ENCODE assay signal across 7 mouse cellular contexts in genomic region chr5:28317917-28318267, GRCm38 (mm10). TPM values are rescaled to one million over a fixed set of nuclear protein-coding genes. Genes with fewer than 3 reads are reported as not detected.
DNase-seq lines count a peak whose midpoint lies in the region; ATAC-seq and TF ChIP-seq lines count a peak whose summit lies in the region.

No protein-coding gene starts in this region.

- peaks cover 2% of the 10 kb centered on the region; the same call in 1 of the 2 replicates for H3K4me1 ChIP-seq in testis, adult 2 months (ENCODE audit: control insufficient read depth, insufficient read depth, low read length)
- H3K4me1 ChIP-seq in embryonic facial prominence, embryonic 10.5 days: peaks cover 19% of the 10 kb centered on the region
- H3K4me1 ChIP-seq in intestine, embryonic 14.5 days (replicated peaks; ENCODE audit: control insufficient read depth, insufficient read depth, low read length): peaks cover 5% of the 10 kb centered on the region
- H3K4me1 ChIP-seq in neural tube, embryonic 11.5 days (ENCODE audit: control insufficient read depth, insufficient read depth, low read length): peaks cover 11% of the 10 kb centered on the region; the same call in 1 of the 2 replicates

- peak overlapping the region; percentile 65; the same call in 1 of the 2 replicates for H3K4me3 ChIP-seq in testis, adult 2 months (ENCODE audit: control insufficient read depth, low read depth, low read length)
- H3K4me3 ChIP-seq in embryonic facial prominence, embryonic 10.5 days: peak overlapping the region; percentile 96
- H3K4me3 ChIP-seq in intestine, embryonic 14.5 days (ENCODE audit: low read depth, low read length): peak overlapping the region; percentile 94
- H3K4me3 ChIP-seq in neural tube, embryonic 11.5 days (ENCODE audit: low read depth, low read length): peak overlapping the region; percentile 98

- 13% methylated on average over 3 of the region's 3 CpGs for WGBS in embryonic facial prominence, embryonic 10.5 days
- WGBS in intestine, embryonic 14.5 days: 5% methylated on average over 3 of the region's 3 CpGs
- 4% methylated on average over 3 of the region's 3 CpGs for WGBS in neural tube, embryonic 11.5 days

- no peaks in the 10 kb centered on the region for H3K36me3 ChIP-seq in testis, adult 2 months (ENCODE audit: control insufficient read depth, insufficient read depth, low read length)
- H3K36me3 ChIP-seq in embryonic facial prominence, embryonic 10.5 days (replicated peaks): peaks cover 16% of the 10 kb centered on the region; the same call in 1 of the 2 replicates
- H3K36me3 ChIP-seq in intestine, embryonic 14.5 days (ENCODE audit: control insufficient read depth, insufficient read depth, low read length): no peaks in the 10 kb centered on the region
- H3K36me3 ChIP-seq in neural tube, embryonic 11.5 days (ENCODE audit: control insufficient read depth, insufficient read depth, low read length): no peaks in the 10 kb centered on the region

- DNase-seq in testis, postnatal 14 days (ENCODE audit: low spot score): no peak
- peak; percentile 16 for DNase-seq in embryonic facial prominence, embryonic 10.5 days (ENCODE audit: low spot score)
- DNase-seq in intestine, embryonic 14.5 days (ENCODE audit: low spot score): peak; percentile 61
- DNase-seq in neural tube, embryonic 11.5 days (ENCODE audit: low spot score): peak; percentile 17
- DNase-seq in right cerebral cortex, postnatal 25 days: no peak

- peak overlapping the region; percentile 77 for H3K4me2 ChIP-seq in intestine, embryonic 14.5 days (ENCODE audit: low read length)
- H3K4me2 ChIP-seq in neural tube, embryonic 11.5 days (ENCODE audit: low read depth): peak overlapping the region; percentile 68

- no peak for TF ChIP-seq POLR2A in testis, adult 2 months (IDR thresholded peaks at IDR 0.05; ENCODE audit: control insufficient read depth, low read depth, low read length)

- H3K27me3 ChIP-seq in testis, adult 2 months (ENCODE audit: control insufficient read depth, insufficient read depth, low read length): no peaks in the 10 kb centered on the region
- no peaks in the 10 kb centered on the region for H3K27me3 ChIP-seq in embryonic facial prominence, embryonic 10.5 days (replicated peaks; ENCODE audit: low read depth, poor library complexity, severe bottlenecking)
- H3K27me3 ChIP-seq in intestine, embryonic 14.5 days (replicated peaks; ENCODE audit: control insufficient read depth, insufficient read depth, low read length): no peaks in the 10 kb centered on the region
- no peaks in the 10 kb centered on the region for H3K27me3 ChIP-seq in neural tube, embryonic 11.5 days (ENCODE audit: control insufficient read depth, insufficient read depth, low read length)

- TF ChIP-seq CTCF in testis, adult 2 months (IDR thresholded peaks at IDR 0.05; ENCODE audit: control insufficient read depth, insufficient read depth, insufficient replicate concordance, low read depth, low read length): no peak

- H3K27ac ChIP-seq in testis, adult 2 months (ENCODE audit: control insufficient read depth, insufficient read depth, low read depth, low read length): no peak overlapping the region; the same call in 1 of the 2 replicates
- H3K27ac ChIP-seq in embryonic facial prominence, embryonic 10.5 days (replicated peaks): peak overlapping the region; percentile 100
- no peak overlapping the region for H3K27ac ChIP-seq in intestine, embryonic 14.5 days (ENCODE audit: low read depth)
- H3K27ac ChIP-seq in neural tube, embryonic 11.5 days (ENCODE audit: low read depth, low read length): no peak overlapping the region

- no peaks in the 10 kb centered on the region for H3K9me3 ChIP-seq in embryonic facial prominence, embryonic 10.5 days
- H3K9me3 ChIP-seq in intestine, embryonic 14.5 days (ENCODE audit: control insufficient read depth, low read length): no peaks in the 10 kb centered on the region
- no peaks in the 10 kb centered on the region for H3K9me3 ChIP-seq in neural tube, embryonic 11.5 days (ENCODE audit: control insufficient read depth, low read length)

- H3K9ac ChIP-seq in intestine, embryonic 14.5 days (ENCODE audit: low read length): peak overlapping the region; percentile 99
- peak overlapping the region; percentile 100 for H3K9ac ChIP-seq in neural tube, embryonic 11.5 days (ENCODE audit: low read length)

- no peak for ATAC-seq in intestine, embryonic 14.5 days (replicated peaks; ENCODE audit: low FRiP score, low TSS enrichment, low read depth)
- no peak for ATAC-seq in neural tube, embryonic 11.5 days (ENCODE audit: insufficient read depth, low FRiP score, low TSS enrichment)
- no peak for ATAC-seq in granulocyte monocyte progenitor cell, adult 5-6 weeks (replicated peaks; ENCODE audit: poor library complexity, severe bottlenecking)

RNA-seq across cellular contexts. Expression of gene Rbm33, which starts 1.0 kb away (rescaled TPM):
- polyA plus RNA-seq in testis, adult 2 months (2012; rRNA removed): 16.5 and 17.0 TPM in 2 replicates
- 13.9 and 14.7 TPM in 2 replicates for polyA plus RNA-seq in embryonic facial prominence, embryonic 10.5 days (2016; fragmentation: Nextera tagmentation; extraction: Ambion mirVana)
- polyA plus RNA-seq in intestine, embryonic 14.5 days (2014; fragmentation: Nextera tagmentation; extraction: Ambion mirVana): 17.5 and 18.1 TPM in 2 replicates
- 20.1 and 22.3 TPM in 2 replicates for polyA plus RNA-seq in neural tube, embryonic 11.5 days (2014; fragmentation: Nextera tagmentation; extraction: Ambion mirVana)
- 40.5 and 49.1 TPM in 2 replicates for total RNA-seq in granulocyte monocyte progenitor cell, adult 5-6 weeks (2014; fragmentation: Nextera tagmentation)
- total RNA-seq in granulocyte monocyte progenitor cell, adult 5-6 weeks (2017): 30.6 and 36.8 TPM in 2 replicates

Comparison
In these comparisons a context has a peak if more than half of its experiments do, and no peak if none do; other contexts are left out.
1. DNase-seq: peak in embryonic facial prominence, embryonic 10.5 days (single experiment), intestine, embryonic 14.5 days (single experiment) and neural tube, embryonic 11.5 days (single experiment); none in testis, postnatal 14 days (single experiment) and right cerebral cortex, postnatal 25 days (single experiment).
2. Peak in every context shown above with its lines, with median percentiles within 50 percentile points of each other: H3K4me3 ChIP-seq.